Mouse (Mus musculus) kidney, embryonic 15.5 days (tissue): ENCODE data around the gene Apbb2. TPM values are rescaled to one million over a fixed set of nuclear protein-coding genes. Genes with fewer than 3 reads are reported as not detected.

Experiments
- ATAC-seq: fragments of 200-750 bp; cut with Nextera tagmentation; replicated peaks from 2 replicates; pipeline ENCODE4 v1.8.0; 2017; ENCODE audit warnings: moderate TSS enrichment; ENCODE audit not compliant: low FRiP score
- H3K27ac ChIP-seq: fragments of 300-500 bp; sonication (generic); 2 replicates; pipeline ENCODE4 v1.5.1; 2015; ENCODE audit warnings: mild to moderate bottlenecking, inconsistent platforms
- H3K27me3 ChIP-seq: fragments of 300-500 bp; sonication (generic); 2 replicates; pipeline ENCODE4 v1.6.1; 2015; ENCODE audit warnings: inconsistent platforms
- H3K36me3 ChIP-seq: fragments of 300-500 bp; sonication (generic); 2 replicates; pipeline ENCODE4 v1.6.1; 2015; ENCODE audit warnings: inconsistent platforms
- H3K4me1 ChIP-seq: fragments of 300-500 bp; sonication (generic); 2 replicates; pipeline ENCODE4 v1.6.1; 2015; ENCODE audit warnings: inconsistent platforms
- H3K4me2 ChIP-seq: fragments of 300-500 bp; sonication (generic); 2 replicates; pipeline ENCODE4 v1.6.1; 2015; ENCODE audit warnings: moderate library complexity, mild to moderate bottlenecking, inconsistent platforms
- H3K4me3 ChIP-seq: fragments of 300-500 bp; sonication (generic); replicated peaks from 2 replicates; pipeline ENCODE4 v1.5.1; 2015; ENCODE audit warnings: mild to moderate bottlenecking, inconsistent platforms
- H3K9ac ChIP-seq: fragments of 300-500 bp; sonication (generic); 2 replicates; pipeline ENCODE4 v1.6.1; 2015; ENCODE audit warnings: mild to moderate bottlenecking, inconsistent platforms
- H3K9me3 ChIP-seq: fragments of 300-500 bp; sonication (generic); replicated peaks from 2 replicates; pipeline ENCODE4 v1.6.1; 2016; ENCODE audit warnings: inconsistent platforms
- WGBS: fragments of 180-500 bp; shearing (Covaris S2); methylation state at CpG from one replicate; pipeline ENCODE4 v1.1.7; 2015; ENCODE audit warnings: mixed read lengths; 5-methylcytosine and 5-hydroxymethylcytosine counted together
- polyA plus RNA-seq: library from polyadenylated mRNA; unstranded; fragments of >200 nt; fragmentation: Nextera tagmentation; extraction: Ambion mirVana; gene quantifications from 2 replicates; pipeline ENCODE4 v1.2.1, GENCODE M21; 2015

Apbb2 gene
- polyA plus RNA-seq = 57.5 and 65.4 TPM in 2 replicates

- Histone ChIP-seq H3K4me1 (peaks cover 51% of the 10 kb centered on the region), H3K4me3 (peak within 1 kb of the TSS; percentile 92), H3K4me2 (peak within 1 kb of the TSS; percentile 81), H3K9ac (peak within 1 kb of the TSS; percentile 92), H3K9me3 (no peaks in the 10 kb centered on the region), H3K36me3 (no peaks in the 10 kb centered on the region), H3K27ac (peak within 1 kb of the TSS; percentile 99), H3K27me3 (no peaks in the 10 kb centered on the region; the same call in 1 of the 2 replicates)
- ATAC-seq = peak; percentile 95
- 0% methylated on average over 32 of the region's 39 CpGs for WGBS
Measured at GRCm38 (mm10) chr5:66618597-66618996, at the start of gene Apbb2. Gene Apbb2 (minus strand): TSS chr5:66618784.

GRCm38 (mm10) chr5:66654220-66654619 lies 35.6 kb upstream of the Apbb2 start:
- peak; percentile 70 for ATAC-seq
- 21% methylated on average over 5 of the region's 5 CpGs for WGBS
- 0 out of 2 replicates have a peak overlapping the region, but pooled peaks have one; percentile 8 for H3K4me2 ChIP-seq

GRCm38 (mm10) chr5:66647504-66647903 lies 28.9 kb upstream of the Apbb2 start:
- Histone ChIP-seq H3K27me3 (no peaks in the 10 kb centered on the region), H3K4me2 (no peak overlapping the region), H3K9me3 (no peaks in the 10 kb centered on the region)

More at GRCm38 (mm10) chr5:66654220-66654619, 35.6 kb upstream of the Apbb2 start:
- no peaks in the 10 kb centered on the region for H3K9me3 ChIP-seq
- H3K27me3 ChIP-seq = no peaks in the 10 kb centered on the region
- no peaks in the 10 kb centered on the region for H3K36me3 ChIP-seq
- peaks cover 6% of the 10 kb centered on the region for H3K4me1 ChIP-seq
- H3K9ac ChIP-seq = no peak overlapping the region
- peak overlapping the region; percentile 71 for H3K27ac ChIP-seq
- H3K4me3 ChIP-seq = no peak overlapping the region

GRCm38 (mm10) chr5:66643260-66643659 lies 24.7 kb upstream of the Apbb2 start:
- H3K27me3 ChIP-seq = no peaks in the 10 kb centered on the region
- no peak overlapping the region for H3K9ac ChIP-seq
- 86% methylated on average over 5 of the region's 5 CpGs for WGBS
- H3K27ac ChIP-seq = no peak overlapping the region
- no peaks in the 10 kb centered on the region for H3K36me3 ChIP-seq
- peaks cover 7% of the 10 kb centered on the region; the same call in 1 of the 2 replicates for H3K4me1 ChIP-seq
- no peak for ATAC-seq
- no peak overlapping the region for H3K4me3 ChIP-seq
- H3K9me3 ChIP-seq = 0 out of 2 replicates have a peak, but pooled peaks cover 3% of the 10 kb centered on the region
- H3K4me2 ChIP-seq = no peak overlapping the region

More at GRCm38 (mm10) chr5:66647504-66647903, 28.9 kb upstream of the Apbb2 start:
- no peak for ATAC-seq
- H3K4me3 ChIP-seq = no peak overlapping the region
- H3K9ac ChIP-seq = no peak overlapping the region
- H3K27ac ChIP-seq = no peak overlapping the region
- H3K36me3 ChIP-seq = no peaks in the 10 kb centered on the region
- 57% methylated on average over 7 of the region's 7 CpGs for WGBS
- peaks cover 7% of the 10 kb centered on the region; the same call in 1 of the 2 replicates for H3K4me1 ChIP-seq

- Histone ChIP-seq H3K27ac (no peak overlapping the region), H3K36me3 (no peaks in the 10 kb centered on the region)
- no peak for ATAC-seq
Measured at GRCm38 (mm10) chr5:66642156-66642555, 23.6 kb upstream of the Apbb2 start.

GRCm38 (mm10) chr5:66635459-66636079 lies 17.0 kb upstream of the Apbb2 start:
- no peak for ATAC-seq
- no peaks in the 10 kb centered on the region for H3K36me3 ChIP-seq
- WGBS = 69% methylated on average over 10 of the region's 10 CpGs
- no peak overlapping the region for H3K27ac ChIP-seq
- no peaks in the 10 kb centered on the region for H3K27me3 ChIP-seq
- H3K9me3 ChIP-seq = no peaks in the 10 kb centered on the region
- no peaks in the 10 kb centered on the region for H3K4me1 ChIP-seq
- H3K4me2 ChIP-seq = no peak overlapping the region
- H3K4me3 ChIP-seq = no peak overlapping the region
- no peak overlapping the region for H3K9ac ChIP-seq

More at GRCm38 (mm10) chr5:66642156-66642555, 23.6 kb upstream of the Apbb2 start:
- Histone ChIP-seq H3K4me2 (no peak overlapping the region), H3K4me3 (no peak overlapping the region), H3K9me3 (0 out of 2 replicates have a peak, but pooled peaks cover 3% of the 10 kb centered on the region), H3K4me1 (0 out of 2 replicates have a peak, but pooled peaks cover 2% of the 10 kb centered on the region), H3K27me3 (no peaks in the 10 kb centered on the region), H3K9ac (no peak overlapping the region)
- WGBS = 90% methylated on average over 4 of the region's 4 CpGs

GRCm38 (mm10) chr5:66627805-66628204 lies 9.2 kb upstream of the Apbb2 start:
- 0 out of 2 replicates have a peak overlapping the region, but pooled peaks have one; percentile 56 for H3K27ac ChIP-seq
- 56% methylated on average over 7 of the region's 7 CpGs for WGBS
- no peaks in the 10 kb centered on the region for H3K36me3 ChIP-seq
- H3K9ac ChIP-seq = no peak overlapping the region
- peaks cover 8% of the 10 kb centered on the region; the same call in 1 of the 2 replicates for H3K4me1 ChIP-seq
- H3K4me3 ChIP-seq = no peak overlapping the region
- H3K27me3 ChIP-seq = no peaks in the 10 kb centered on the region
- no peak overlapping the region for H3K4me2 ChIP-seq
- ATAC-seq = no peak
- no peaks in the 10 kb centered on the region for H3K9me3 ChIP-seq

DNA sequence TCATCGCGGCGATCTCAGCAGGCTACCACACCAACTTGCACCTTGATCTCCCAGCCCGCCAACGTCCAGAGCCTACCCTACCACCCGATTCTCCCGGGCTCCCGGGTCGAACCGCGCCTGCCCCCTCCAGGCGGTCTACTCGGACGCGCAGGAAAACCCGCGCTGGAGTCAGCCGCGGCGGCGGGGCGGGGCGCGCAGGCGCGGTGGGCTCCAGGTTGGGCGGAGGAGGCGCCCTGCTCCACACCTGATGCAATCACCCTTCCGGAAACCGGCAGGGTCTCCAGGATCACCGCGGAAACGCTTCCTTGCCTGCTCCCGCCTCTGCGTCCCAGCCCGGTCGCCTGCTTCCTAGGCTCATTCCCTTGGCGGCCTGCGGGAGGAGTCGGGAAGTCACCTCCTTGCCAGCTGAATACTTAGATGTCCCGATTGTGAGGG lies 1.6 kb upstream of the Apbb2 start:
- Histone ChIP-seq H3K9ac (peak overlapping the region; percentile 59), H3K4me2 (peak overlapping the region; percentile 81), H3K4me1 (peaks cover 35% of the 10 kb centered on the region), H3K4me3 (peak overlapping the region; percentile 57), H3K27me3 (no peaks in the 10 kb centered on the region; the same call in 1 of the 2 replicates), H3K27ac (peak overlapping the region; percentile 84), H3K9me3 (no peaks in the 10 kb centered on the region), H3K36me3 (no peaks in the 10 kb centered on the region)
- ATAC-seq = peak; percentile 57
- WGBS = under 1% methylated on average over 41 of the region's 41 CpGs

- peak overlapping the region; percentile 84 for H3K27ac ChIP-seq
- no peaks in the 10 kb centered on the region for H3K9me3 ChIP-seq
- H3K4me3 ChIP-seq = peak overlapping the region; percentile 57
- H3K36me3 ChIP-seq = no peaks in the 10 kb centered on the region
- ATAC-seq = no peak
- peak overlapping the region; percentile 81 for H3K4me2 ChIP-seq
- H3K27me3 ChIP-seq = no peaks in the 10 kb centered on the region; the same call in 1 of the 2 replicates
- peak overlapping the region; percentile 59 for H3K9ac ChIP-seq
- peaks cover 40% of the 10 kb centered on the region for H3K4me1 ChIP-seq
- 45% methylated on average over 8 of the region's 8 CpGs for WGBS
Measured at GRCm38 (mm10) chr5:66619675-66620074, 1.1 kb upstream of the Apbb2 start.

DNA sequence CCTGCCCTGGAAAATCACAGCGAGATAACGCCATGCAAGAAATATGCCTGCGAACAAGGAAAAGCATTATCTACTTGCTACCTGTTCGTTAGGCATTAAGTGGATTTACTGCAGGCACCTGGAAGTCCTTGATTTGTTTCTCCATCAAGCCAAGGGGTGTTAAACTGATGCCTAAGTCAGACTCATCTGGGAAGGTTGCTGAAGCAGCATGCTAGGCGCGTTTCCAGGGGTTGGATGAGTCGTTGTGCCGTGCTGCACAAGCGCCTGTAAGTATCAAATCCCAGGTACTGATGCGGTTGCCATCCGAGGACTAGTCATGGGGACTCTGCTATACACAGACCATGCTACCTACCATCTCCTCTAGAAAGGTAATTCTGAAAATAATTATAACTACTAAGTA lies 611 bp upstream of the Apbb2 start:
- 30% methylated on average over 11 of the region's 11 CpGs for WGBS
- Histone ChIP-seq H3K27ac (peak overlapping the region; percentile 59), H3K4me2 (peak overlapping the region; percentile 81), H3K36me3 (no peaks in the 10 kb centered on the region), H3K4me1 (peaks cover 45% of the 10 kb centered on the region), H3K4me3 (peak overlapping the region; percentile 92), H3K9ac (no peak overlapping the region), H3K27me3 (no peaks in the 10 kb centered on the region; the same call in 1 of the 2 replicates), H3K9me3 (no peaks in the 10 kb centered on the region)
- ATAC-seq = no peak

- H3K9ac ChIP-seq = peak overlapping the region; percentile 92
- no peaks in the 10 kb centered on the region for H3K36me3 ChIP-seq
- peak overlapping the region; percentile 92 for H3K4me3 ChIP-seq
- no peaks in the 10 kb centered on the region; the same call in 1 of the 2 replicates for H3K27me3 ChIP-seq
- peaks cover 57% of the 10 kb centered on the region for H3K4me1 ChIP-seq
- no peaks in the 10 kb centered on the region for H3K9me3 ChIP-seq
- peak overlapping the region; percentile 99 for H3K27ac ChIP-seq
- ATAC-seq = no peak; the same call in 1 of the 2 replicates
- H3K4me2 ChIP-seq = peak overlapping the region; percentile 81
- under 1% methylated on average over 53 of the region's 54 CpGs for WGBS
Measured at GRCm38 (mm10) chr5:66617921-66618460, 593 bp downstream of the Apbb2 start.

- Histone ChIP-seq H3K4me3 (no peak overlapping the region), H3K9me3 (no peaks in the 10 kb centered on the region), H3K4me1 (peaks cover 79% of the 10 kb centered on the region), H3K27ac (peak overlapping the region; percentile 66; the same call in 1 of the 2 replicates), H3K9ac (no peak overlapping the region), H3K36me3 (no peaks in the 10 kb centered on the region), H3K4me2 (no peak overlapping the region; the same call in 1 of the 2 replicates), H3K27me3 (no peaks in the 10 kb centered on the region; the same call in 1 of the 2 replicates)
- no peak for ATAC-seq
- WGBS = 70% methylated on average over 4 of the region's 4 CpGs
Measured at GRCm38 (mm10) chr5:66614940-66615339, 3.6 kb downstream of the Apbb2 start.
